Mouse (Mus musculus) testis, adult 2 months (tissue): ENCODE results near the gene Pqlc2.

ENCODE experiments used
- CTCF ChIP-seq: fragments of 200-500 bp; IDR thresholded peaks from 2 replicates; pipeline ENCODE4 v1.5.1; 2012; ENCODE audit warnings: low read depth, mild to moderate bottlenecking, inconsistent platforms, low read length, moderate library complexity; ENCODE audit not compliant: control insufficient read depth, insufficient read depth, insufficient replicate concordance
- POLR2A ChIP-seq: fragments of 200-500 bp; IDR thresholded peaks from 2 replicates; pipeline ENCODE4 v1.6.1; 2012; ENCODE audit warnings: low read depth, mild to moderate bottlenecking, inconsistent platforms, low read length, moderate library complexity; ENCODE audit not compliant: control insufficient read depth

DNA sequence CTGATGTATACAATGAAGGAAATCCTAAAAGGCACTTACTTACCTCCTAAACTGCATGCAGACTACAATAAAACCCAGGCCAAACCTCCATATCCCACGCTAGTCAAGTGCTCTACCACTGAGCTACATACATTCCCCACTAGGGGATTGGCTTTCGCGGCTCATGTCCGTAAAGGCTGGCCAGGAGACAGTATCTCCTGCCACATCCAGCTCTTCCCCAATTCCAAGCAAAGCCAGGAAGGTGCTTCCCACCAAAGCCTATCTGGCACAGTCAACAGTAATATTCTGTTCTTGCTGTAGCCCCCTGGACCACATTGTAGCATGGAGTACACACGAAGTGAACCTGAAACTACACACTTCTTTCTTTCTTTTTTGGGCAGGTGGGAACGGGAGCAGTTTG, 857 bp downstream of the Pqlc2 start:
- TF ChIP-seq POLR2A = no peak
- no peak for TF ChIP-seq CTCF
